ENCODE assay signal across 28 mouse cellular contexts in the genomic region with DNA sequence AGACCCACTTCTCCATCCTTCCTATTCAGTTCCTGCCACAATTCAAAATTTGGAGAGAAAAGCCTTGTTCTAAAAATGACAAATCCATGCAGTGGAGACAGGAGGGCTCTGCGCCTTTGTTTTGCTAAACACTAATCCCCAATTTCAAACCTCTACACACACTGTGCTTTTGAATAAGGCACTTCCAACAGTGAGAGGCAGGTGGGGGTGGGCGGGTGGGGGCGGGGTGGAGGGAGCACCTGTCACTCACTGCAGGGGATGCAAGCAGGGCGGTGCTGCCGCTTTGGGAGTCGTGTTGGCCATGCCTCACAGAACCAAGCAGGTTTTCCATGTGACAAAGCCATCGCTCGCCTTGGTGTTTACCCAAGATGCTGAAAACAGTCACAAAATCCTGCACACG. TPM values are rescaled to one million over a fixed set of nuclear protein-coding genes. Genes with fewer than 3 reads are reported as not detected.
DNase-seq lines count a peak whose midpoint lies in the region; ATAC-seq lines count a peak whose summit lies in the region.
"Had no signal": no experiment of that assay in that cellular context is flagged by ENCODE, and none has a peak within 500 bp of the region (broad histone marks: within the 10 kb centered on the region; RNA-seq: fewer than 3 reads in every experiment).

No protein-coding gene starts in this region.

- no peak overlapping the region for H3K4me2 ChIP-seq in midbrain, embryonic 14.5 days (ENCODE audit: low read length)
- no peak overlapping the region for H3K4me2 ChIP-seq in midbrain, embryonic 15.5 days
- no peak overlapping the region for H3K4me2 ChIP-seq in forebrain, embryonic 15.5 days (replicated peaks)
- H3K4me2 ChIP-seq: heart, embryonic 12.5 days; hindbrain, embryonic 14.5 days; limb, embryonic 13.5 days; liver, embryonic 11.5 days; lung, embryonic 15.5 days; neural tube, embryonic 13.5 days had no signal

- H3K36me3 ChIP-seq in midbrain, embryonic 14.5 days (ENCODE audit: control insufficient read depth, insufficient read depth, low read length), result peaks cover 16% of the 10 kb centered on the region
- no peaks in the 10 kb centered on the region; the same call in 1 of the 2 replicates for H3K36me3 ChIP-seq in midbrain, embryonic 15.5 days (replicated peaks)
- H3K36me3 ChIP-seq in forebrain, embryonic 10.5 days (replicated peaks), result peaks cover 54% of the 10 kb centered on the region
- H3K36me3 ChIP-seq in forebrain, embryonic 15.5 days, result 0 out of 2 replicates have a peak, but pooled peaks cover 10% of the 10 kb centered on the region

- peak; percentile 6 for DNase-seq in midbrain, embryonic 14.5 days
- peak; percentile 30 for DNase-seq in forebrain, embryonic 10.5 days (ENCODE audit: extremely low spot score, low spot score)
- DNase-seq in ovary, postnatal 36 days (ENCODE audit: low spot score), result no peak
- DNase-seq in lung, postnatal 14 days, result no peak
- DNase-seq: adrenal gland, postnatal 10 days; B cell, adult 2 months; cerebellum, adult 2 months; cerebellum, postnatal 14 days; gastrocnemius, adult 2 months; gastrocnemius, postnatal 36 days; heart, adult 18-20 months; kidney, adult 11 months; kidney, postnatal 14 days; lung, postnatal 4 days; retina, postnatal 1 day; right cerebral cortex, postnatal 14 days; thymus, postnatal 4 days had no signal

- H3K27me3 ChIP-seq in midbrain, embryonic 14.5 days (ENCODE audit: control insufficient read depth, insufficient read depth, low read length), result no peaks in the 10 kb centered on the region
- H3K27me3 ChIP-seq in midbrain, embryonic 15.5 days (replicated peaks), result no peaks in the 10 kb centered on the region
- H3K27me3 ChIP-seq in forebrain, embryonic 10.5 days (ENCODE audit: poor library complexity, severe bottlenecking), result no peaks in the 10 kb centered on the region
- no peaks in the 10 kb centered on the region for H3K27me3 ChIP-seq in forebrain, embryonic 15.5 days
- H3K27me3 ChIP-seq: heart, embryonic 12.5 days; limb, embryonic 13.5 days; lung, embryonic 15.5 days; megakaryocyte, embryonic 14.5 days; neural tube, embryonic 13.5 days had no signal

- no peak overlapping the region for H3K27ac ChIP-seq in midbrain, embryonic 14.5 days (replicated peaks; ENCODE audit: low read depth, low read length)
- H3K27ac ChIP-seq in midbrain, embryonic 15.5 days, result no peak overlapping the region
- peak overlapping the region; percentile 69 for H3K27ac ChIP-seq in forebrain, embryonic 10.5 days
- no peak overlapping the region for H3K27ac ChIP-seq in forebrain, embryonic 15.5 days (replicated peaks)
- H3K27ac ChIP-seq: gastrocnemius, adult 2 months; hindbrain, embryonic 14.5 days; left cerebral cortex, adult 2 months; limb, embryonic 13.5 days; lung, embryonic 15.5 days; neural tube, embryonic 13.5 days had no signal

- H3K4me3 ChIP-seq in midbrain, embryonic 14.5 days (replicated peaks; ENCODE audit: low read depth, low read length), result no peak overlapping the region
- H3K4me3 ChIP-seq in midbrain, embryonic 15.5 days, result no peak overlapping the region
- no peak overlapping the region for H3K4me3 ChIP-seq in forebrain, embryonic 10.5 days
- H3K4me3 ChIP-seq in forebrain, embryonic 15.5 days, result no peak overlapping the region
- H3K4me3 ChIP-seq: erythroblast, embryonic 14.5 days; gastrocnemius, adult 2 months; heart, embryonic 12.5 days; left cerebral cortex, adult 2 months; limb, embryonic 13.5 days; lung, embryonic 15.5 days; megakaryocyte, embryonic 14.5 days; neural tube, embryonic 13.5 days had no signal

- no peak for ATAC-seq in midbrain, embryonic 14.5 days (ENCODE audit: low FRiP score, low TSS enrichment)
- no peak for ATAC-seq in midbrain, embryonic 15.5 days (replicated peaks)
- 0 out of 2 replicates have a peak, but pooled peaks have one; percentile 43 for ATAC-seq in forebrain, embryonic 15.5 days (replicated peaks)

- WGBS in midbrain, embryonic 14.5 days, result 9% methylated on average over 9 of the region's 9 CpGs
- 25% methylated on average over 9 of the region's 9 CpGs for WGBS in midbrain, embryonic 15.5 days
- 20% methylated on average over 9 of the region's 9 CpGs for WGBS in forebrain, embryonic 10.5 days
- WGBS in forebrain, embryonic 15.5 days, result 11% methylated on average over 9 of the region's 9 CpGs

- H3K9ac ChIP-seq in midbrain, embryonic 14.5 days (replicated peaks; ENCODE audit: low read length), result no peak overlapping the region
- no peak overlapping the region for H3K9ac ChIP-seq in midbrain, embryonic 15.5 days
- H3K9ac ChIP-seq in forebrain, embryonic 15.5 days (replicated peaks), result no peak overlapping the region
- H3K9ac ChIP-seq: heart, embryonic 12.5 days; hindbrain, embryonic 14.5 days; limb, embryonic 13.5 days; lung, embryonic 15.5 days; neural tube, embryonic 13.5 days had no signal

- H3K9me3 ChIP-seq in midbrain, embryonic 14.5 days (ENCODE audit: control insufficient read depth, low read length), result no peaks in the 10 kb centered on the region
- no peaks in the 10 kb centered on the region for H3K9me3 ChIP-seq in midbrain, embryonic 15.5 days
- H3K9me3 ChIP-seq in forebrain, embryonic 10.5 days, result no peaks in the 10 kb centered on the region
- H3K9me3 ChIP-seq in forebrain, embryonic 15.5 days, result no peaks in the 10 kb centered on the region
- H3K9me3 ChIP-seq: heart, embryonic 12.5 days; limb, embryonic 13.5 days; lung, embryonic 15.5 days; megakaryocyte, embryonic 14.5 days; neural tube, embryonic 13.5 days had no signal

- no peaks in the 10 kb centered on the region for H3K4me1 ChIP-seq in midbrain, embryonic 14.5 days (ENCODE audit: control insufficient read depth, insufficient read depth, low read length)
- H3K4me1 ChIP-seq in midbrain, embryonic 15.5 days, result peaks cover 6% of the 10 kb centered on the region; the same call in 1 of the 2 replicates
- H3K4me1 ChIP-seq in forebrain, embryonic 10.5 days, result peaks cover 21% of the 10 kb centered on the region
- H3K4me1 ChIP-seq in forebrain, embryonic 15.5 days, result peaks cover 5% of the 10 kb centered on the region
- H3K4me1 ChIP-seq: heart, embryonic 12.5 days; limb, embryonic 13.5 days; lung, embryonic 15.5 days; neural tube, embryonic 13.5 days had no signal

RNA-seq across cellular contexts. Expression of a gene that starts 16.1 kb away (rescaled TPM):
- 22.8 and 25.5 TPM in 2 replicates for polyA plus RNA-seq in midbrain, embryonic 14.5 days (2014; fragmentation: Nextera tagmentation; extraction: Ambion mirVana)
- polyA plus RNA-seq in midbrain, embryonic 15.5 days (2015; fragmentation: Nextera tagmentation; extraction: Ambion mirVana), result 21.7 and 23.5 TPM in 2 replicates
- polyA plus RNA-seq in forebrain, embryonic 10.5 days (2016; fragmentation: Nextera tagmentation; extraction: Ambion mirVana), result 17.8 and 19.4 TPM in 2 replicates
- 27.9 and 30.2 TPM in 2 replicates for polyA plus RNA-seq in forebrain, embryonic 15.5 days (2015; fragmentation: Nextera tagmentation; extraction: Ambion mirVana)

RNA-seq across cellular contexts. Expression of a gene that starts 20.9 kb away (rescaled TPM):
- 44.2 and 44.7 TPM in 2 replicates for polyA plus RNA-seq in midbrain, embryonic 14.5 days (2014; fragmentation: Nextera tagmentation; extraction: Ambion mirVana)
- polyA plus RNA-seq in midbrain, embryonic 15.5 days (2015; fragmentation: Nextera tagmentation; extraction: Ambion mirVana), result 47.9 and 50.5 TPM in 2 replicates
- 29.5 and 29.9 TPM in 2 replicates for polyA plus RNA-seq in forebrain, embryonic 10.5 days (2016; fragmentation: Nextera tagmentation; extraction: Ambion mirVana)
- 55.5 and 56.2 TPM in 2 replicates for polyA plus RNA-seq in forebrain, embryonic 15.5 days (2015; fragmentation: Nextera tagmentation; extraction: Ambion mirVana)

RNA-seq across cellular contexts. Expression of a gene that starts 37.2 kb away (rescaled TPM):
- 130 and 150 TPM in 2 replicates for polyA plus RNA-seq in midbrain, embryonic 14.5 days (2014; fragmentation: Nextera tagmentation; extraction: Ambion mirVana)
- polyA plus RNA-seq in midbrain, embryonic 15.5 days (2015; fragmentation: Nextera tagmentation; extraction: Ambion mirVana), result 140 and 153 TPM in 2 replicates
- 112 and 113 TPM in 2 replicates for polyA plus RNA-seq in forebrain, embryonic 10.5 days (2016; fragmentation: Nextera tagmentation; extraction: Ambion mirVana)
- polyA plus RNA-seq in forebrain, embryonic 15.5 days (2015; fragmentation: Nextera tagmentation; extraction: Ambion mirVana), result 161 and 166 TPM in 2 replicates

RNA-seq across cellular contexts. Expression of a gene that starts 56.0 kb away (rescaled TPM):
- polyA plus RNA-seq in midbrain, embryonic 14.5 days (2014; fragmentation: Nextera tagmentation; extraction: Ambion mirVana), result 0.25 and 0.31 TPM in 2 replicates
- polyA plus RNA-seq in midbrain, embryonic 15.5 days (2015; fragmentation: Nextera tagmentation; extraction: Ambion mirVana), result 0.71 and 1.3 TPM in 2 replicates
- polyA plus RNA-seq in forebrain, embryonic 10.5 days (2016; fragmentation: Nextera tagmentation; extraction: Ambion mirVana), result 1.4 and 1.7 TPM in 2 replicates
- 0.91 and 1.2 TPM in 2 replicates for polyA plus RNA-seq in forebrain, embryonic 15.5 days (2015; fragmentation: Nextera tagmentation; extraction: Ambion mirVana)

Comparison
In these comparisons a context has a peak if more than half of its experiments do, and no peak if none do; other contexts are left out.
1. DNase-seq: peak in midbrain, embryonic 14.5 days (single experiment) and forebrain, embryonic 10.5 days (single experiment); none in ovary, postnatal 36 days (single experiment) and lung, postnatal 14 days (single experiment).